ENCODE assay signal across 1 mouse cellular context in the genomic region with DNA sequence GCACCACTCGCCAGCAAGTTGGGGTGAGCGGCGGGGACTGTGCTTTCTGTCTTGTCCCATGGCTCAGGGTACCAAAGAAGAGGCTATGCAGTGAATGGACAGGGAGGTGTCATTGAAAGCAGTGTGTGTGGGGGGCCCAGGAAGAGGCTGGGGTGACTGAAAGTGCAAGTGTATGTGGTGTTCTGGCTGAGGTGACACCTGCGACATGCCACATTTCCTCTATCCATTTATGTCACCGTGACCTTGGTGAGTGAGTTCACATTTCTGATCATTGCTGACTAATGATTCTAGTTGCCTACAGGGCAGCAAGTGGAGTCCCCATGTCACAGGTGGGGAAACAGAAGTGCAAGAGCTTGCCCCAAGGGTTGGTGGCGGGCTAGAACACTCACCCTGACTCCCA.
TF ChIP-seq lines count a peak whose summit lies in the region.

No protein-coding gene starts in this region.

TF ChIP-seq in CH12.LX, 34 proteins besides CTCF, POLR2A, EP300 and RAD21 (continued from another document):
- TF ChIP-seq HCFC1 (IDR thresholded peaks at IDR 0.05; ENCODE audit: low read depth, low read length) (no peak), IRF4 (IDR thresholded peaks at IDR 0.05; ENCODE audit: low read depth, low read length) (peak; percentile 28; the same call in 1 of the 2 replicates), NRF1 (IDR thresholded peaks at IDR 0.05; ENCODE audit: low read depth, low read length) (no peak), MEF2A (IDR thresholded peaks at IDR 0.05; ENCODE audit: borderline replicate concordance, low read depth, low read length) (no peak), MYC (IDR thresholded peaks at IDR 0.05; ENCODE audit: low read depth, low read length) (no peak), MAFK (IDR thresholded peaks at IDR 0.05; ENCODE audit: insufficient replicate concordance, low read length) (no peak; the same call in 1 of the 2 replicates), ZNF384 (IDR thresholded peaks at IDR 0.05; ENCODE audit: low read depth, low read length) (no peak), ZC3H11A (IDR thresholded peaks at IDR 0.05; ENCODE audit: low read depth, low read length) (no peak), ZMIZ1 (IDR thresholded peaks at IDR 0.05; ENCODE audit: low read depth, low read length) (no peak), USF1 (IDR thresholded peaks at IDR 0.05; ENCODE audit: low read depth, low read length) (no peak)
